Mouse (Mus musculus) liver, embryonic 14.5 days (tissue): ENCODE data around the gene Il16. TPM values are rescaled to one million over a fixed set of nuclear protein-coding genes. Genes with fewer than 3 reads are reported as not detected.

Experiments
- ATAC-seq: fragments of 200-750 bp; cut with Nextera tagmentation; 2 replicates; pipeline ENCODE4 v1.8.0; 2017; ENCODE audit warnings: moderate number of reproducible peaks, mild to moderate bottlenecking, moderate library complexity; ENCODE audit not compliant: insufficient read depth
- DNase-seq, 3 experiments: peaks; one replicate each; pipeline ENCODE4 v3.0.0-alpha.2; 2012 to 2013; ENCODE audit warnings: low read depth in 3 of 3, low spot score in 3 of 3
- H3K27ac ChIP-seq: fragments of 300-500 bp; sonication (generic); 2 replicates; pipeline ENCODE4 v1.5.1; 2014; ENCODE audit warnings: moderate library complexity, mild to moderate bottlenecking, control low read depth, inconsistent platforms
- H3K27me3 ChIP-seq: fragments of 300-500 bp; sonication (generic); 2 replicates; pipeline ENCODE4 v1.6.1; 2014; ENCODE audit warnings: mild to moderate bottlenecking, low read length, moderate library complexity; ENCODE audit not compliant: control insufficient read depth, insufficient read depth
- H3K36me3 ChIP-seq: fragments of 300-500 bp; sonication (generic); replicated peaks from 2 replicates; pipeline ENCODE4 v1.6.1; 2014; ENCODE audit warnings: low read depth; ENCODE audit not compliant: control insufficient read depth, insufficient read depth
- H3K4me1 ChIP-seq, 2 experiments: fragments of 200-500 bp in 1 of 2; fragments of 300-500 bp in 1 of 2; sonication (generic) in 1 of 2; replicated peaks; 2 replicates each; pipeline ENCODE4 v1.6.1; 2012 to 2014; ENCODE audit warnings: antibody characterized with exemption in 1 of 2, inconsistent platforms in 1 of 2, low read length in 1 of 2; ENCODE audit not compliant: control insufficient read depth in 2 of 2, insufficient read depth in 2 of 2
- H3K4me2 ChIP-seq: fragments of 300-500 bp; sonication (generic); 2 replicates; pipeline ENCODE4 v1.6.1; 2014; ENCODE audit warnings: low read depth, mild to moderate bottlenecking, control low read depth, moderate library complexity
- H3K4me3 ChIP-seq, 2 experiments: fragments of 200-500 bp in 1 of 2; fragments of 300-500 bp in 1 of 2; sonication (generic) in 1 of 2; 2 replicates each; pipeline ENCODE4 v1.5.1; 2012 to 2014; ENCODE audit warnings: low read depth in 2 of 2, low read length in 2 of 2, mild to moderate bottlenecking in 2 of 2, control low read depth in 1 of 2, inconsistent platforms in 1 of 2, moderate library complexity in 1 of 2; ENCODE audit not compliant: insufficient read depth in 1 of 2
- H3K9ac ChIP-seq: fragments of 300-500 bp; sonication (generic); replicated peaks from 2 replicates; pipeline ENCODE4 v1.6.1; 2014; ENCODE audit warnings: mild to moderate bottlenecking, control low read depth, moderate library complexity
- H3K9me3 ChIP-seq: fragments of 300-500 bp; sonication (generic); 2 replicates; pipeline ENCODE4 v1.6.1; 2016; ENCODE audit warnings: low read length, mixed read lengths; ENCODE audit not compliant: control insufficient read depth
- CTCF ChIP-seq: IDR thresholded peaks from 2 replicates; pipeline ENCODE4 v1.5.1; 2016; ENCODE audit warnings: antibody characterized with exemption, low read depth, control low read depth
- EP300 ChIP-seq: IDR thresholded peaks from 2 replicates; pipeline ENCODE4 v1.6.1; 2016; ENCODE audit warnings: antibody characterized with exemption, low read depth
- WGBS: fragments of 180-500 bp; shearing (Covaris S2); extraction: QIAGEN DNeasy Blood & Tissue Kit; methylation state at CpG from one replicate; pipeline ENCODE4 v1.1.7; 2014; ENCODE audit not compliant: insufficient replicate concordance; 5-methylcytosine and 5-hydroxymethylcytosine counted together
- polyA plus RNA-seq, 2 experiments: library from polyadenylated mRNA; depleted of rRNA in 1 of 2; stranded (reverse) in 1 of 2; unstranded in 1 of 2; fragments of >200 nt; fragmentation: Nextera tagmentation in 1 of 2; extraction: Ambion mirVana in 1 of 2; gene quantifications; 2 replicates each; pipeline versions ENCODE4 v1.2.1 to v1.2.3; 2012 to 2014

Il16 gene
- polyA plus RNA-seq, 2 experiments: 2.3 to 3.8 TPM

DNA sequence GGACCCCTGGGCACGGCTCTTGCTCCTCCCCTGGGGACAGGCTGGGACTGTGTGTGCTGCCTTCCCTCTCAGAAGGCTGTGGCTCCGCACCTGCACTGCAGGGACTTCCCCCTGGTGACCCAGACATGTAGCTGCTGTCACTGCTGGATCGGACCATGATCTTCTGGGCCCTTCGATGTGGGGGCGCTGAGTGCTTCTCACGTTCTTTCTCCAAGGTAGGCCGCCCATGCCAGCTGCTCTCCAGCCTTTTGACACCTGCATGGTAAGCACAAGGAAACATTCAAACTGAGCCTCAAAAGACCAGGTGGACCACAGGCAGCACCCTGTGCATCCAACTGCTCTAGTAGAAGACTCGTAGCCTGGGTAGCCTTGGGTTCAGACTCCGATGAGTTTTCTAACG, 84.5 kb downstream of the Il16 start:
- DNase-seq: no peak
- H3K27ac ChIP-seq: no peak overlapping the region
- no peaks in the 10 kb centered on the region for H3K27me3 ChIP-seq

DNA sequence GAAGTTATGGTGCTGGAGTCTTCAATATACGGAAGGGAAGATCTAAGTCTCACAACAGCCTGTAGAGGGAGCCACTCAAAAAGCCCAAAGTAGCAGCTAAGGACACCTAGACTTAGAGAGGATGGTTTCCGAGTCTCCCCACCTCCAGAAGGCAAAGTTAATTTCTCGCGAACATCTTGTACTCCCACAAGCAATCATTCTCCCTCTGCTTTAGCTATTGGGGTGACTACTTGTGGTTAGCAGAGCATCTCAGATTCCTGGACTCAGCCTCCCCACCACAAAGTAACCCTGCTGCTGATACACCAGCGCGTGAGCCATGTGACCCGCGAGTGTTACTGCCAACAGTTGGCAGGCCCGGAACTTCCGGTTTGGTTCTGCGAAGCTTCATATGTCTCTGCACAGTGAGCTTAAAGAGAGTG, 85.2 kb downstream of the Il16 start:
- ATAC-seq (no peak), DNase-seq (no peak)
- Histone ChIP-seq H3K4me3 (no peak overlapping the region), H3K4me1 (no peaks in the 10 kb centered on the region), H3K27me3 (no peaks in the 10 kb centered on the region), H3K36me3 (no peaks in the 10 kb centered on the region), H3K27ac (no peak overlapping the region), H3K9ac (no peak overlapping the region), H3K4me2 (no peak overlapping the region), H3K9me3 (no peaks in the 10 kb centered on the region)
- WGBS: 82% methylated on average over 11 of the region's 11 CpGs
- TF ChIP-seq CTCF (0 out of 2 replicates have a peak, but pooled peaks have one; percentile 12), EP300 (no peak)

More for the DNA sequence above, 84.5 kb downstream of the Il16 start:
- TF ChIP-seq CTCF (no peak), EP300 (no peak)
- Histone ChIP-seq H3K4me1 (no peaks in the 10 kb centered on the region), H3K4me3 (no peak overlapping the region), H3K9me3 (no peaks in the 10 kb centered on the region), H3K36me3 (no peaks in the 10 kb centered on the region), H3K9ac (no peak overlapping the region), H3K4me2 (no peak overlapping the region)
- WGBS: 67% methylated on average over 10 of the region's 10 CpGs
- no peak for ATAC-seq

DNA sequence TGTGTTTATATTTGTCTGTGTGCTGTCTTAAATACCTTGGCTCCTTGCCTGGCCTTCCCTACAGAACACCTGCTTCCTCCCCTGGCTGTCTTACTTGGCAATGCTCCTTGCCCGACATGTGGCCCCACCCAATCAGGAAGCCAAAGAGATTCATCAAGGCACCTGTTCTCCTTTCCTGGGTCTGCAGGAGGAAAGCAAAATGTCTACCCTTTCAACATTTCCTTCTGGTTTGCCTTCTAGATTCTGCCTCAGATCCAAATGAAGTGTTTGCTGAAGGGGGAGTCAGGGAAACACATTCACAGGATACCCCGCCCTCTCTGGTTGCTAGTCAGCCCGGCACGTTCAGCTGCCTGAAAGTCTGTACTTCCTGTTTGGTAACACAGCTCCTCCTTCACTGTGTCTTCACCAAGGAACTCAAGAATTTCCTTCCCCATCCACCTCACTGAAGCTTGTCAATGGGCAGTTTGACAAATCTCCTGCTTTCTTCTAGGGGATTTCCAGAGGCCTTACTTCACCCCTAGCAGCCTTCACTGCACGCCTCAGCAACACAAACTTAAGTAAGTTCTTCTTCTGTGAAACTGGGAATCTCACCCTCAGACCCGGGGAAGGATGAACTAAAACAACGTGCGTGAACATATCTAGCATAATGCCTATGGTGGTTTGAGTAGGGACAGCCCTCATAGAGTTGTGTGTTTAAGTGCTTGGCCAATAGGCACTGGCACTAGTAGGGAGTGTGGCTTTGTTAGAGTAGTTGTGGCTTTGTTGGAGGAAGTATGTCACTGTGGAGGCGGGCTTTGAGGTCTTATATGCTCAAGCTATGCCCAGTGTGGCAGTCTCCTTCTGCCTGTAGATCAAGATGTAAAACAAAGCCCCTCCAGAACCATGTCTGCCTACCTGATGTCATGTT, 86.1 kb downstream of the Il16 start:
- Histone ChIP-seq H3K27me3 (no peaks in the 10 kb centered on the region), H3K27ac (no peak overlapping the region), H3K4me1 (no peaks in the 10 kb centered on the region), H3K4me2 (no peak overlapping the region), H3K9me3 (no peaks in the 10 kb centered on the region), H3K4me3 (no peak overlapping the region), H3K9ac (no peak overlapping the region), H3K36me3 (no peaks in the 10 kb centered on the region)
- DNase-seq (peak in 2 of 3 experiments; percentile 12 to 24), ATAC-seq (peak; percentile 35; the same call in 1 of the 2 replicates)
- 39% methylated on average over 9 of the region's 9 CpGs for WGBS
- TF ChIP-seq CTCF (no peak), EP300 (no peak)

DNA sequence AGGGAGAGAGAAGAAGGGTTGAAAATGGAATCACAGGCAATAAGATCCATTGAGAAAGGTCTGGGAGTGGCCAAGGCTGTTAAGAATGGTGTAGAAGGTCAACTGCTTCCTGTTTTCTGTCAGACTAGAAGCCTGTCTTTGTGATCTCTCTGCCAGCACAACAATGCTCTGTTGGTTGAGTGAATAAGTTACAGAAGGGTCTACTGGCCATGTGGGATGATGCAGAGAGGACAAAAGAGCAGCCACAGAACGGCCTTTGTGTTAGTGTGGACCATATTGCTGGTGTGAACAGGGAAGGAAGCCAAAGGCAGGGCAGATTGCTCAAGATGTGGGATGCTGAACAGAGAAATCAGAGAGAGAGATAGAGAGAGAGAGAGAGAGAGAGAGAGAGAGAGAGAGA, 86.8 kb downstream of the Il16 start:
- no peak for DNase-seq
- WGBS: 56% methylated on average over 1 of the region's 1 CpGs
- no peak overlapping the region for H3K4me2 ChIP-seq

DNA sequence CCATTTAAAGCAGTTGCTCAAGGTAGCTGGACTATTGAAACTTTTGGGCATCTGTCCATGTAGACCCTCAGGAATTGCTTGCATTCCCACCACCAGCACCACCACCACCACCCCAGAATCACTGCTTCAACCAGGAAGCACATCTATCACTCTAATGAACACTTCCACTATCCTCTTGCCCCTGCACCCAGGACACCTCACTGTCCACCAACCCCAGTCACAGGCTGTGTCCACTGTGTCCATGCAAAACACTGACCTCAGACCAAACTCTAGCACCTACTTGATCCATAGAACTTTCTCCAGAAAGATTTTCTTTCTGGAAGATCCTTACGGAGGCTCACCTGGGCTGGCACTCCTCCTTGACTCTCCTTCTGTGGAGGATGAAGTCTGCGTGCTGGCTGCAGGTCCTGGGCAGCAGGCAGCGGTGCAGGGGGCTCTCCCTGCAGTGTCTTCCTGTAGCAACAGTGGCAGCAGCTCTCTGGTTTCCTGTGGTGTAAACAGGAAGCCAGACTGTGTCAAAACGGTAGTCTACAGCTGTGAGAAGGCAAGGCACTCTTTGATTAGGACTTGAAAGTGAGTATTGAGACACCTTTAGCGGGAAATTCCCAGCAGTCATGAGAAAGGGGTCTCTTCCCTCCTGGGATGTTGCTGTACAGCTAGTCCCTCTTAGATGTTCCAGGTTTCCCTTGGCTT, 90.4 kb downstream of the Il16 start:
- no peak overlapping the region for H3K9ac ChIP-seq

More for the DNA sequence above, 86.8 kb downstream of the Il16 start:
- Histone ChIP-seq H3K4me1 (no peaks in the 10 kb centered on the region), H3K36me3 (no peaks in the 10 kb centered on the region), H3K27ac (no peak overlapping the region), H3K4me3 (no peak overlapping the region), H3K9ac (no peak overlapping the region), H3K9me3 (no peaks in the 10 kb centered on the region), H3K27me3 (no peaks in the 10 kb centered on the region)
- no peak for ATAC-seq
- TF ChIP-seq CTCF: no peak
- TF ChIP-seq EP300: no peak

More for the DNA sequence above, 90.4 kb downstream of the Il16 start:
- TF ChIP-seq EP300 (peak; percentile 25; the same call in 1 of the 2 replicates), CTCF (no peak)
- peak; percentile 41; the same call in 1 of the 2 replicates for ATAC-seq
- no peaks in the 10 kb centered on the region for H3K9me3 ChIP-seq
- H3K36me3 ChIP-seq: no peaks in the 10 kb centered on the region
- peak overlapping the region; percentile 34 to 51 for H3K4me3 ChIP-seq
- WGBS: 12% methylated on average over 5 of the region's 5 CpGs
- H3K4me2 ChIP-seq: peak overlapping the region; percentile 28
- H3K4me1 ChIP-seq: no peaks in the 10 kb centered on the region
- no peaks in the 10 kb centered on the region for H3K27me3 ChIP-seq
- no peak overlapping the region for H3K27ac ChIP-seq
- DNase-seq: no peak
